Mouse (Mus musculus) activated CD4-positive, CD25-positive, alpha-beta regulatory T cell, adult 9 weeks (primary cell): Measurements from ENCODE around the gene Olfr452. TPM values are rescaled to one million over a fixed set of nuclear protein-coding genes. Genes with fewer than 3 reads are reported as not detected.

Source experiments
- polyA plus RNA-seq: library from polyadenylated mRNA; unstranded; fragments of 100-300 nt; shearing (Covaris generic); gene quantifications from one replicate; pipeline ENCODE4 v1.2.1, GENCODE M21; 2017

Gene Olfr452
- polyA plus RNA-seq, result not detected

GRCm38 (mm10) chr6:42784793-42785192 is at the start of gene Olfr452:
Gene Olfr452, plus strand, starts transcription at chr6:42785093.

GRCm38 (mm10) chr6:42739071-42739470 is 45.8 kb upstream of the Olfr452 start, which contains the start of gene Olfr453:
Gene Olfr453, plus strand, starts transcription at chr6:42739371.

GRCm38 (mm10) chr6:42756104-42756503 is 28.8 kb upstream of the Olfr452 start, which contains the start of gene Olfr38:
Gene Olfr38, plus strand, starts transcription at chr6:42756404.

GRCm38 (mm10) chr6:42811639-42812038 is 26.7 kb downstream of the Olfr452 start, which contains the start of gene Olfr450:
Gene Olfr450, plus strand, starts transcription at chr6:42811939.

GRCm38 (mm10) chr6:42834084-42834483 is 49.2 kb downstream of the Olfr452 start, which contains the start of gene Olfr449:
Gene Olfr449, plus strand, starts transcription at chr6:42834384.

Other genes with a start within 250 kb of the Olfr452 start
- gene Olfr455, start 237.5 kb upstream of the Olfr452 start, polyA plus RNA-seq, result not detected
- not detected for gene Tcaf3, start 187.4 kb upstream of the Olfr452 start, polyA plus RNA-seq
- gene Tcaf2, start 139.8 kb upstream of the Olfr452 start, polyA plus RNA-seq, result not detected
- gene Tcaf1, start 75.0 kb upstream of the Olfr452 start, polyA plus RNA-seq, result not detected
- gene Olfr453, start 45.7 kb upstream of the Olfr452 start, polyA plus RNA-seq, result not detected
- gene Olfr38, start 28.7 kb upstream of the Olfr452 start, polyA plus RNA-seq, result not detected
- not detected for gene Olfr450, start 26.8 kb downstream of the Olfr452 start, polyA plus RNA-seq
- gene Olfr449, start 49.3 kb downstream of the Olfr452 start, polyA plus RNA-seq, result not detected
- not detected for gene Olfr448, start 105.3 kb downstream of the Olfr452 start, polyA plus RNA-seq
- not detected for gene Olfr447, start 123.8 kb downstream of the Olfr452 start, polyA plus RNA-seq
- 0.06 TPM for gene Olfr446, start 136.3 kb downstream of the Olfr452 start, polyA plus RNA-seq
- not detected for gene Olfr444, start 164.0 kb downstream of the Olfr452 start, polyA plus RNA-seq